Mouse (Mus musculus) liver, adult 2 months (tissue): ENCODE data around the gene Armc7.

Experiments used
- CTCF ChIP-seq: fragments of 200-500 bp; IDR thresholded peaks from 2 replicates; pipeline ENCODE4 v1.5.1; 2011; ENCODE audit warnings: low read depth, low read length, control low read depth
- POLR2A ChIP-seq: fragments of 200-500 bp; IDR thresholded peaks from 2 replicates; pipeline ENCODE4 v1.6.1; 2011; ENCODE audit warnings: low read length, control low read depth; ENCODE audit not compliant: insufficient read depth; ENCODE audit errors: extremely low read depth

- TF ChIP-seq POLR2A (no peak), CTCF (no peak)
Observed at GRCm38 (mm10) chr11:115430561-115430960, 44.9 kb upstream of the Armc7 start.
